Mouse (Mus musculus): ENCODE measurements at regions not wholly inside any gene's neighbourhood (a gene's known extent, or its start where the extent isn't known, plus 50 kb on each side); places are given as distances from the start of the nearest gene placed in this dataset.

DNA sequence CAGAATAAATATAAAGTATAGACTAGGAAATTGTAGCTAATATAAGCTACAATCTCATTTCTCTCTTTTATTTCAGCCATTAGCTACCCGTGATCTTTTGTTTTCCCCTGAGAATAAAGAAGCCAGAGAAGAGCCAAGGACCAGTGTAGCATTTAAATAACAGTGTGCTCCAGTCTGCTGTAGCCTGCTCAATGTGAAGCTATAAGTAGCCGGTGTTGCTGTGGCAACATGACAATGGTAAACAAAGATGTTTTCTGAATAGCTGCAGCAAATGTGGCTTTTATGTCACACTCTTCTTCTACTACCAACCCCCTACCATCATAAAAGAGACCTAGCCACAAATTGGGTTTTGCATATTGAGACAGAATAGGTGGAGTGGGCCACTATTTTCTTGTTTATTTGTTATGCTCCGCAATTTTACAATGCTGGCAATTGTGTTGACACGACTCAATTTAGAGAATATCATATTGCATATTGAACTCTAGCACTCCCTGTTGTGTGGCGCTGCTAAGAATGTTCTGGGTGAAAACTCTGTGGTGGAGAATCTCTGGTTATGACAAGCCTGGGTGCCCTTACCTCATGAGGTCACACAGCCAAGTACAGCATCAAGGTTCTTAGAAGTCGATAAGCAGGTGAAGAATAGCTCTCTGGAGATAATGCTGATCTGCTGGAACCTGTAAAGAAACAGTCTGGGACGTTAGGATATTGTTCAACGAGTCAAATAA is 272.3 kb upstream of the Mmadhc start:
- no peak overlapping the region for H3K27ac ChIP-seq (replicated peaks)
- H3K4me3 ChIP-seq = no peak overlapping the region
- ATAC-seq (ENCODE audit: low FRiP score, low read depth) = peak; percentile 74; the same call in 1 of the 2 replicates
- H3K27me3 ChIP-seq = no peaks in the 10 kb centered on the region
- H3K9me3 ChIP-seq = no peaks in the 10 kb centered on the region
- peaks cover 9% of the 10 kb centered on the region for H3K4me1 ChIP-seq
- 55% methylated on average over 8 of the region's 8 CpGs for WGBS
- H3K4me2 ChIP-seq (replicated peaks) = no peak overlapping the region
- no peak overlapping the region for H3K9ac ChIP-seq (replicated peaks)
- no peaks in the 10 kb centered on the region for H3K36me3 ChIP-seq

DNA sequence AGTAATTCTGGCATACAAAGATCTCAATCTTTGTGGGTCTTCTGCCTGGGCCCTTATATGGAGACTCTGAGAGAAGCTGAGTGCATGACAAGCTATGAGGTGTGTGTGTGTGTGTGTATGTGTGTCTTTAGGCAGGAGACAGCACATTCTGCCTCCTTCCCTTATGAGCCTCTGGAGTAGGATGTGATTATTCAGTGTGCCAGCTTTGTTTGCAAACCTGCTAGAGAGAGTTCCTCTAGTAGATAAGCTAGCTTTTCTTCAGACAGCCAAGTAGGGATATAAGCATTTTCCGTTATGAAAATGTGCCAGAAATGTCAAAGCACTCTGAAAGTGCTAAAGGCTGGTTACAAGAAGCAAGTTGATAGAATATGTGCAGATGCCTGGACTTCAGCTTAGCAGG is 270.9 kb upstream of the Mmadhc start:
- Histone ChIP-seq H3K9ac (replicated peaks) (no peak overlapping the region), H3K9me3 (no peaks in the 10 kb centered on the region), H3K4me3 (no peak overlapping the region), H3K36me3 (no peaks in the 10 kb centered on the region), H3K4me2 (replicated peaks) (no peak overlapping the region), H3K4me1 (peaks cover 9% of the 10 kb centered on the region), H3K27ac (replicated peaks) (no peak overlapping the region), H3K27me3 (no peaks in the 10 kb centered on the region)
- ATAC-seq (ENCODE audit: low FRiP score, low read depth) = no peak
- WGBS = 86% methylated on average over 1 of the region's 1 CpGs

DNA sequence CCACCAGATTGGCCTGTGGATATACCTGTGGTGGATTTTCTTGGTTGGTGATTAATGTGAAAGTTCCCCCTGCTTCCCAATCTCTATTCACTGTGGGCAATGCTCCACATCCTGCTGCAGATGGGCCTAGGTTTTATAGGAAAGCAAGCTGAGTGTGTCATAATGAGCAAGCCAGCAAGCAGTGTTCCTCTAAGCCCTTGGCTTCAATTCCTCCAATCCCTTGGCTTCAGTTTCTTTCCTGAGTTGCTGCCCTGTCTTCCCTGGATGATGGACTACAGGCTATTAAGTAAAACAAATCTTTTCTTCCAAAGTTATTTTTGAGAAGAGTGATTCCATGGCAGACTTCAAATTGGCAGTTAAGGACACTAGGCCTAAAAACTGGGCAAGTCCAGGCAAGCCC is 257.4 kb upstream of the Mmadhc start:
- no peak for ATAC-seq (ENCODE audit: low FRiP score, low read depth)
- no peaks in the 10 kb centered on the region for H3K9me3 ChIP-seq
- no peaks in the 10 kb centered on the region for H3K36me3 ChIP-seq
- no peak overlapping the region for H3K4me2 ChIP-seq (replicated peaks)
- no peak overlapping the region for H3K27ac ChIP-seq (replicated peaks)
- no peak overlapping the region for H3K4me3 ChIP-seq
- no peaks in the 10 kb centered on the region for H3K27me3 ChIP-seq
- H3K4me1 ChIP-seq = peaks cover 9% of the 10 kb centered on the region
- H3K9ac ChIP-seq (replicated peaks) = no peak overlapping the region

DNA sequence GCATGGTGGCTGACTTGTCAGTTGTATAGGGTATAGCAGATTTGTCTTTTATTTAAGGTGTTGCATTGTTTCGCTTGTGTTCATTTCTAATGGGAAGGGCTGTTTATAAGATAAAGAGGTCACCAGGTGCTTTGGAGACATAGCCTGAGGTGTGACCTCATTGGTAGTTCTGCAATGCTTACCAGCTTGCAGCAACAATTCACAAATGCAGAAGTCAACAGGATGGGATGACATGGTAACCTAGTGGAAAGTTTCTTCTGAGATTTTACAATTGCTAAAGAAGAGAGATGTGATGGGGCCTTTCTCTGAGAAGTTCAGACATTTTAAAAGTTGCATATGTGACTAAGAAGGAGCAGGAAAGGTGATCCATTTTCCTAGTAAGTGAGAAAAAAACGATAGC is 255.8 kb upstream of the Mmadhc start:
- Histone ChIP-seq H3K4me2 (replicated peaks) (no peak overlapping the region), H3K36me3 (no peaks in the 10 kb centered on the region), H3K9ac (replicated peaks) (no peak overlapping the region), H3K27ac (replicated peaks) (no peak overlapping the region), H3K27me3 (no peaks in the 10 kb centered on the region), H3K4me3 (no peak overlapping the region), H3K4me1 (peaks cover 9% of the 10 kb centered on the region), H3K9me3 (no peaks in the 10 kb centered on the region)
- 88% methylated on average over 2 of the region's 2 CpGs for WGBS
- no peak for ATAC-seq (ENCODE audit: low FRiP score, low read depth)

DNA sequence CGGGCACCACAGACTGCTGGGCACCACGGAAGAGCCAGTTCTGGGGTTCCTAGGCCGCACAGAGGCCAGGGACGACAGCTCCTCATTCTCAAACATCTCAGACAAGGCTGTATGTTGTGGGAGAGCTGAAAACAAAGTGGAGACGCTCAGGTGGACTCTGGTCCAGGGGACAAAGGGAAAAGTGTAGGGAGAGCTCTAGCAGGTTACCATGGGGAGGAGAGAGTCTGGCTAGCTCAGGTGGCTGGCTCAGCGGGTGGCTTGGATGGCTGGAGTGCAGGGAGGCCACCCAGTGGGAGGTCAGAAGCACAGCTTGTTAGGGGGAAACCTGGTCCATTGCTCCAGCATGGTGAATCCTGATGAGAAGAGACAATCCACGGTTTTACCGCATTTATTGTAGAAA is 253.3 kb upstream of the Mmadhc start:
- Histone ChIP-seq H3K36me3 (no peaks in the 10 kb centered on the region), H3K4me3 (no peak overlapping the region), H3K4me2 (replicated peaks) (no peak overlapping the region), H3K9ac (replicated peaks) (no peak overlapping the region), H3K27ac (replicated peaks) (no peak overlapping the region), H3K4me1 (peaks cover 9% of the 10 kb centered on the region), H3K9me3 (no peaks in the 10 kb centered on the region), H3K27me3 (no peaks in the 10 kb centered on the region)
- WGBS = 69% methylated on average over 8 of the region's 8 CpGs
- no peak for ATAC-seq (ENCODE audit: low FRiP score, low read depth)

DNA sequence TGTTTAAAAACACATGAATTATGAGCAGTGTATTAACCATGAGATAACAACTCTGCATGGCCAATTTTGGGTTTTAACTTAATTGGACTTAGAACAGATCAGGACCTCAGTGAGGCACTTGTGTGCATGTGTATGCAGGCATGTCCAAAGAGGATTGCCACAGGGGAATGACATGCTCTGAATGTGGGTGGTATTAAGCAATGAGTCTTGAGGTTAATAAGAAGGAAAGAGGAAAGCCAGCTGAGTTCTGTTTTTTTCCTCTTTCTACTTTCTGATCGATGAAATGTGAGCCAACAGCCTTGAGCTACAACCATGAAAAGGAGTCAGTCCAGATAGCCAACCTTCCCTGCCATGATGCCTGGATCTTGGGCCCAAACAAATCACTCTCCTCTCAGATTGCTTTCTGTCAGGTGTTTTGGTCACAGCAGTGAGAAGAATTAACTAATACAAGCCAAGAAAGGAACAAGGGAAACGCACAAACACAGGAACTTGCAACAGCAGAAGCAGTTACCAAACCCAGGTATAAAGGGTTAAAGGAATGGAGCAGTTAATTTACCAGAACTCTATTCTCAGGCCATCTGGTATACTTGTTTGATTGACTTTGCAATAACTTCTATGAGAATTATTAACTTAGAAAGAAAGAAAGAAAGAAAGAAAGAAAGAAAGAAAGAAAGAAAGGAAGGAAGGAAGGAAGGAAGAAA is 243.3 kb upstream of the Mmadhc start:
- H3K27ac ChIP-seq (replicated peaks) = no peak overlapping the region
- no peak for ATAC-seq (ENCODE audit: low FRiP score, low read depth)
- no peaks in the 10 kb centered on the region for H3K36me3 ChIP-seq
- H3K27me3 ChIP-seq = no peaks in the 10 kb centered on the region
- no peak overlapping the region for H3K4me3 ChIP-seq
- no peak overlapping the region for H3K4me2 ChIP-seq (replicated peaks)
- 89% methylated on average over 2 of the region's 2 CpGs for WGBS
- H3K4me1 ChIP-seq = no peaks in the 10 kb centered on the region
- no peak overlapping the region for H3K9ac ChIP-seq (replicated peaks)
- H3K9me3 ChIP-seq = no peaks in the 10 kb centered on the region

DNA sequence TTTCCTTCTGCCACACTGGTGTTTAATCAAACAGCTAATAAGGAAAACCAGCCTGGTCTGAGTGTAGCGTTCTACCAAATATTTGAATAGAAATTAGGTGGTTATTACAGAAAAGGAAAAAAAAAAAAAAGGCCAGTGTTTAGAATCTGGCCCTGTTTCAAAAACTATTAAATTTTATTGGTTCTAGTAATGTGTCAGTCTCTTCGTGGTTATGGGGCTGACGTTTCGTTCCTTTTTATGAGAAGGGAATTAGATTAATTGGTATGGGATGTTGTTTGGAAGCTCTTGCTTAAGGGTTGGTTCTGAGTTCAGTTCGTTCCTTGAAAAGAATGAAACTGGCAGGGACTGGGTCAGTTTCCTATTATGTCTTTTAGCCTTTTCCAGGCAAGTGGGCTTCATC is 241.5 kb upstream of the Mmadhc start:
- no peak for ATAC-seq (ENCODE audit: low FRiP score, low read depth)
- WGBS = 86% methylated on average over 5 of the region's 5 CpGs
- H3K9me3 ChIP-seq = no peaks in the 10 kb centered on the region
- H3K4me2 ChIP-seq (replicated peaks) = no peak overlapping the region
- H3K36me3 ChIP-seq = no peaks in the 10 kb centered on the region
- no peak overlapping the region for H3K9ac ChIP-seq (replicated peaks)
- H3K27me3 ChIP-seq = no peaks in the 10 kb centered on the region
- no peak overlapping the region for H3K4me3 ChIP-seq
- H3K27ac ChIP-seq (replicated peaks) = no peak overlapping the region
- no peaks in the 10 kb centered on the region for H3K4me1 ChIP-seq

DNA sequence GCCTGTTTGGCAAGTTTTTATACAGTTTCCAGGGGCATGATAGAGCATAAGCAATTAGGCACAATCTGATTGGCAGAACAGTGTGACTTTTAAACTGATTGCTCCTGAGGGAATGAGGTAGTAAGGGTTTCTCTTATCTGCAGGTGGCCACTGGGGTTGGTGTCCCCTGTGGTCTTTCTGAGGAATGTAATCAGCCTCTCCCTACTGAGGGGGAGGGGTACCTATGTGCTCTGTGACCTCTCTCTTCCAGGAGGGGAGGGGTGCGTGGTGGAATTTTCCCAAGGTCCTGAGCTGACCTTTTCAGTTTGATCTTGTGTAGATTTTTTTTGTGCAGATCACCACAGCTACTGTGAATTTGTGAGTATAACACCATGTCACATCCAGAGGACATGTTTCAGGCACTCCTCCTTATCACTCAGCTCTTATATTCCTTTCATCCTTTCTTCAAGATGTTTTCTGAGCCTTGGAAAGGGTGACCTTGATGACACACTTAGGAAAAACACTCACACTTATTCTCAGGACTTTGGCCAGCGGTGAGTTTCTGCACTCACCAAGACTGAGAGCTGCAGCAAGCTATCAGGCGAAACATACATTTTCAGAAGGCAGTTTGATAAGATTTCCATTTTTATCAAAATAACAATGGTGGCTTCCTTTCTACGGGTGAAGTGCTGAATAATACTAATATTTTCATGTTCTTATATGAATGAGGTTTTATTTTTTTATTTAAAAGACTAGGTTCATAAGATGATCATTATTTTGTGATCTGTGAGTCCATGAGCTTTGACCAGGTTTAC is 238.7 kb upstream of the Mmadhc start:
- ATAC-seq (ENCODE audit: low FRiP score, low read depth) = no peak
- Histone ChIP-seq H3K27me3 (no peaks in the 10 kb centered on the region), H3K27ac (replicated peaks) (no peak overlapping the region), H3K9me3 (no peaks in the 10 kb centered on the region), H3K9ac (replicated peaks) (no peak overlapping the region), H3K36me3 (no peaks in the 10 kb centered on the region), H3K4me3 (no peak overlapping the region), H3K4me2 (replicated peaks) (no peak overlapping the region), H3K4me1 (no peaks in the 10 kb centered on the region)
- WGBS = 82% methylated on average over 4 of the region's 4 CpGs

DNA sequence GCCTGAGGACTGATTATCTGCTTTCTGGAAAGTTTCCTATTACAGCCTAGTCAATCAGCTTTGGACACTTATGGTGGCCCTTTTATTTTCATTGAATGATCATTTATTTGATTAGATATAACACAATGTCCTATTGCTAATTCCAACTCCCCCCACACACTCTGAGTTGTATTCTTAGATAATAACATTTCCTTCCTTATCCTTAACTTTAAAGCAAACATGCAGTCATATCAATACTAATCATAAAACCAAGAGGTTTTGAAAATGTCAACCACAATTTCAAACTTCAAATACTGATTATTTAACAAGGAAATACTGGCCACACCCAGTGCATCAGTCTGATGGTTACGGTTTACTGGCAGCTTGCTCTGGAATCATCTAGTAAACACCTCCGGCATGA is 237.1 kb upstream of the Mmadhc start:
- Histone ChIP-seq H3K4me2 (replicated peaks) (no peak overlapping the region), H3K4me3 (no peak overlapping the region), H3K4me1 (no peaks in the 10 kb centered on the region), H3K27ac (replicated peaks) (no peak overlapping the region), H3K9ac (replicated peaks) (no peak overlapping the region), H3K27me3 (no peaks in the 10 kb centered on the region), H3K36me3 (no peaks in the 10 kb centered on the region), H3K9me3 (no peaks in the 10 kb centered on the region)
- no peak for ATAC-seq (ENCODE audit: low FRiP score, low read depth)
- WGBS = 89% methylated on average over 2 of the region's 2 CpGs

DNA sequence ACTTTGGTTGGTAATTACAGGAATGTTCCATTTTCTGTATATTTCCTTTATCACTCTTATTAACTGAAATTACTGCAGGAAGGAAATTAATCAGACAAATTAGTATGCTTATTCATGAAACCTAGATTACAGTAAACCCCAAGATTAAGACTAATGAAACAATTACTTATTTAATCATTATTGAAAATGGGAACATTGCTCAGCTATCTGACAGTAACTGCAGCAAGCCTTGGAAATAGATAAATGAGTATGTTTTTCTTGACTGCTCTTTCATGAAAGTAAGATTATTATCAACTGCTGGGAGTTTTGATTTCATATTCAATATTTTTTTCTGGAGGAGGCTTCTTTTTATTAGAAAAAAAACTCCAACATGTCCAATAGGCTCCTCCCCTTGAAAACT is 230.8 kb upstream of the Mmadhc start:
- no peaks in the 10 kb centered on the region for H3K27me3 ChIP-seq
- H3K4me3 ChIP-seq = no peak overlapping the region
- no peak overlapping the region for H3K9ac ChIP-seq (replicated peaks)
- no peaks in the 10 kb centered on the region for H3K4me1 ChIP-seq
- no peak for ATAC-seq (ENCODE audit: low FRiP score, low read depth)
- no peaks in the 10 kb centered on the region for H3K9me3 ChIP-seq
- no peak overlapping the region for H3K27ac ChIP-seq (replicated peaks)
- H3K36me3 ChIP-seq = no peaks in the 10 kb centered on the region
- no peak overlapping the region for H3K4me2 ChIP-seq (replicated peaks)

DNA sequence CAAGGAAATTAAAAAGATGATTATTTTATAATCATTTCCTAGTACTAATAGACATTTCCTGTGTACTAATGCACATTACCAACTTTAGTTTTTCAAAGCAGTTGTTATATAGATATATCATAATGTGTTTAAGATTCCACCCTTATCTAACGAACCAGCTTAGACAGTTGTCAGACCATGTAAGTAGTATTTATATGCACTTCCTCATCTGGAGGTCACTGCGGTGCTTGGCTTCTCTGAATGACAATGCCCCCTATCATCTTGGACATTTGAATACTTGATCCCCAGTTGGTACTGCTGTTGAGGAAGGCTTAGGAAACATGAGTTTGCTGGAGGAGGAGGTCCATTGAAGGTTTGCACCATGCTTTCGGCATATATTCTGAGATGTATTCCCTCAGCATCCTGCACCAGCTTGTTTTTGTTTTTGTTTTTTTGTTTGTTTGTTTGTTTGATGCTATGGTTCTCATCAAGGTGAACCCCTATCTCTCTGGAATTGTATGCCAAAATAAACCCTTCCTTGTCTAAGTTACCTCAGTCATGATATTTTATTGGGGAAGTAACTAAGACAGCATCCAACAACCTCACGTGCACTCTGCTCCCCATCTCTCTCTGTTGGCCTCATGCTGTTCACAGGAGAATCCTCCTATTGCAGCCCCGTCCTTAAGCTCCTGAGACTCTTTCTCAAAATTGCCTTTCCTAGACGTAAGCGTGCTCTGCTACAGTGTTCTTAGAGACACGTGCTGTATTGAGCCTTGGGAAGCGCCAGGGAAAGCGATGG is 228.4 kb upstream of the Mmadhc start:
- H3K4me3 ChIP-seq = no peak overlapping the region
- 86% methylated on average over 10 of the region's 10 CpGs for WGBS
- peaks cover 5% of the 10 kb centered on the region for H3K4me1 ChIP-seq
- no peaks in the 10 kb centered on the region for H3K9me3 ChIP-seq
- H3K27ac ChIP-seq (replicated peaks) = no peak overlapping the region
- H3K36me3 ChIP-seq = no peaks in the 10 kb centered on the region
- ATAC-seq (ENCODE audit: low FRiP score, low read depth) = no peak
- no peak overlapping the region for H3K4me2 ChIP-seq (replicated peaks)
- H3K9ac ChIP-seq (replicated peaks) = no peak overlapping the region
- H3K27me3 ChIP-seq = no peaks in the 10 kb centered on the region

DNA sequence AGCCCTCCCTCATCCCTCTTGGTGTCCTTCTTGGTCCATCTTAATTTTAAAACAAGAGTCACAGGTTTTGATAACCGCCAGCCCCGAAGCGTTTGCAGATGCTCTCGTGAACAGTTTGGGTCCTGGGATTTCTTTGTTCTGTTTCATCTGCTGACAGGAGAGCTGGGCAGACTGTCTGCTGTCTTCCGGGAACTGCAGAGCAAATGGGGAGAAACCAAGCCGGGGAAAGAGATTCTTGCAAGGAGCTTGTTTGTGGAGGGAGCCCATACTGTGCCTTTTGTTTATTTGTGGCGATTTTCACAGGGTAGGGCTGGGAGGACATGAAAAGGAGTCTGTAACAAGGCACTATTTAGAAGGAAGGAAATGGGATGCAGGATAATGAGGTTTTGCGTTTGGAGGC is 223.6 kb upstream of the Mmadhc start:
- H3K27ac ChIP-seq (replicated peaks) = peak overlapping the region; percentile 42; the same call in 1 of the 2 replicates
- 31% methylated on average over 8 of the region's 8 CpGs for WGBS
- H3K27me3 ChIP-seq = no peaks in the 10 kb centered on the region
- H3K9me3 ChIP-seq = no peaks in the 10 kb centered on the region
- H3K4me1 ChIP-seq = peaks cover 8% of the 10 kb centered on the region
- 0 out of 2 replicates have a peak overlapping the region, but pooled peaks have one; percentile 5 for H3K4me2 ChIP-seq (replicated peaks)
- no peak overlapping the region for H3K9ac ChIP-seq (replicated peaks)
- ATAC-seq (ENCODE audit: low FRiP score, low read depth) = no peak
- no peaks in the 10 kb centered on the region for H3K36me3 ChIP-seq
- no peak overlapping the region for H3K4me3 ChIP-seq
